Mouse (Mus musculus): ENCODE data around the gene Prkch. TPM values are rescaled to one million over a fixed set of nuclear protein-coding genes. Genes with fewer than 3 reads are reported as not detected.
A peak's percentile ranks its signal among the peaks of the same experiment; 100 is the strongest.

The Prkch gene
- total RNA-seq, 2 experiments from 2014 or later: 3.2 to 3.7 TPM

DNA sequence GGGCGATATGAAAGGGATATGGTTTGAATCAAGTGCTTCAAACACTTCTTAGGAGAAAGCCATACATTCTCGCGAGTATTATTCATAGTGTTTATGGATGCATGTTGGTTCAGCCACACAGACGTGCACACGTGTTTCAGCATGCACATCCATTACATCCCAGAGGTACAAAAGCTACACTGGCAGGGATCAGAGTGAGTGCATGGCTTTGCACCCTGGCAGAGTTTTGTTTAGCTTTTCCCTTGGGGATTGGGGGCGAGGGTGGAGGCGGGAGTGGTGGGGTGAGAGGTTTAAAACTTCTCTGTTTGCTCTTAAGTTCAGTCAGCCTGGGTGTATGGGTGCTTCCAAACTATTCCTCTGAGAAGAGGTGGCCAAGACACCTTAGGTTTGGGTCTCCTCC lies 1.3 kb downstream of the Prkch start:
- Histone ChIP-seq H3K27ac (peak overlapping the region; percentile 77; the same call in 1 of the 2 replicates), H3K4me3 (peak overlapping the region; percentile 69)
- DNase-seq (ENCODE audit: low spot score in 2 of 2): no peak
- TF ChIP-seq CTCF (conservative IDR thresholded peaks at IDR 0.05): no peak

DNA sequence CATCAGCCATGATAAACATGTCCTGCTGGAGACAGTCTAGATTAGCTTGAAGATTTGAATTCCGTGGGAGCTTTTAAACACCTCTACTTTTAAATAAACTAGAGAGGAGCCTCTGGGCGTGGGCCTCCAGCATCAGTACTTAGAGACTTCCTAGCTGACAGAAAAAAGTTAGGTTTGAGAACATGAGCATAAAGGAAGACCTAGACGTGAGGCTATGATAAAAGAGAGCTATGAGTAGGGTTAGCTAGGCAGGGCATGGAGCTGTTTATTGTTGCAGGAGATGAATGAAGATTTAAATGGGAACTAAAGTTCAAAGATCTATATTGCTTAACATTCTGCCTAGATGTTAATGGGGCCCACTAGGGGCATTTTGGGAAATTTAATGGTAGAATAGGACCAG lies 2.7 kb downstream of the Prkch start:
- TF ChIP-seq CTCF (conservative IDR thresholded peaks at IDR 0.05): no peak
- no peak for DNase-seq (ENCODE audit: low spot score in 2 of 2)
- Histone ChIP-seq H3K4me3 (no peak overlapping the region), H3K27ac (no peak overlapping the region)

DNA sequence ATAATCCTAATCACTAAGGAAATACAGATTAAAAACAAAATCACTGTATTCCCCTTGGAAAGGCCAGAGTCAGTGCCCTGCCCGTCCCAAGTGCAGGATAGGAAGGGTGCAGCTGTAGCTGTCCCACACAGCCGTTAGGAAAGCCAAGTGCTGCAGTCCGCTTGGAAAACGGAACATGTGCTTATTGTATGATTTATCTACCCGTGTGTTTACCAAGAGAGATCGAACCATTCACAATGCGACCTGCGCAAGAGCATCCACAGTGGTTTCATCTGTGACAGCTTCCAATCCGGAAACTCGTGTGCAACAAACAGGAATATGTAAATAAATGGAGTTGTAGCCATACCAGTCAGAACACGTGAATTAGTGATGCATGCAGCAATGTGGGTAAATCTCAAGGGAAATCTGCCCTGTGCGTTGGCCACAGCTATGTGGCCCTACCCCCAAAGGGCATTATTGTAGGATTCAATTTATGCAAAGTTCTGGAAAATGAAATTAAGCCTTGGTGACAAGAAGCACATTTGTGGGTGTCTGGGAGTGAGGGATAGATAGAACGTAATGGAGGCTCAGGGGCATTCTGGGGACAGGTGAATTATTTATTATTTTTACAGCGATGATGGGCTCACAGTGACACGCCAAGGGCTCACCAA lies 6.2 kb downstream of the Prkch start:
- no peak overlapping the region for H3K27ac ChIP-seq
- DNase-seq (ENCODE audit: low spot score in 2 of 2): no peak
- TF ChIP-seq CTCF (conservative IDR thresholded peaks at IDR 0.05): no peak
- H3K4me3 ChIP-seq: no peak overlapping the region

DNA sequence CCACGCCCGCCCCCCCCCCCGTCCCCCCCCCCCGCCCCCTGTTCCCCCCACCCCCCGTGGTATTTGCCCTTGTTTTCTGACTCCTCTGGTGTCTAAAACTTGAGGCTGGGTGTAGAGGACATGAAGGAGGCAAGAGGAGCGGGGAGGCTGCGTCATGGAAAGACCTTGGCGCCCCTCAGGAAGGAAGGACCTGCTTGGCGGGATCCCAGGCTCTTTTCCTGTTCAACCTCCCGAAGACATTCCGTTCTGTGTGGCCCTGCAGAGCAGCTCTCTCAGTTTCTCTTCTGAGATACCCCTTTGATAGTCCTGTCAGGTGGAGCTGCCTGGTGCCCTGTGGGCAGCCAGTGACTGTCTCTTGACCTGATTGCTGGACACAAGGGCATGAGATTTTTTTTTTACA lies 7.0 kb downstream of the Prkch start:
- TF ChIP-seq CTCF (conservative IDR thresholded peaks at IDR 0.05): no peak
- Histone ChIP-seq H3K27ac (no peak overlapping the region), H3K4me3 (no peak overlapping the region)
- no peak for DNase-seq (ENCODE audit: low spot score in 2 of 2)

DNA sequence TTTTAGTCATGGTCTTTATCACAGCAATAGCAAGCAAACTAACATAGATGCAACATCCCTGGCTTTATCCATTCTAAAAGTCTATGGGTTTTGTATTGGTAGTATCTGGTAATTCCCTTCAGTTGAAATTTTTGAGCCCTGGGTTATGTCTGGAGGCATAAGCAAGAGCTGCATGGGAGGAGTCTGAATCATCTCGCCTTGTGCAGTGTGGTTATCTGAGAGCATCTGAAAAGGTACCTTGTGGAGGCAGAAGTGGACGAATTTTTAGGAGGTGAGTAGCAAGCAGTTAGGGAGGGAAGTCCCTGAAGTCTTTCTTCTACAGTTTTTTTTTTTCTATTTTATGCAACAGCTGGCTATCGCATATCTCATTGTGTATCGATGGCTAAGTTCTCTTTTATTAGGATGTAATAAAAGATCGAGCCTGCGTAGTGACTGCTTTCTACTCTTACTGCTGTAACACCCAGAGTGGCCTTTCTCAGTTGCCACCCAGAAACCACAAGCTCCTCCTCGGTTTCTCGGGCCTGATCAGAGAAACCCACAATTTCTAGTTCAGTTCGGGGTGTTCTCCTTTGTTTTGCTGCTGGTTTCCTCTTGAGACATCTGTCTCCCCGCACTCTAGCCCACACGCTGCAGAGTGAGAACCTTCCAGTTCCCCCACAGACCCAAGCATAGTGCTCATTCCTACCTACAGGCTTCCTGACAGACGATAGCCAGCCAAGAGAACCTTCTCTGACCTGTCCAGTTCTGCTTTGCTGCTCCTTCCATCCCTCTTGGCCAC lies 8.6 kb downstream of the Prkch start:
- Histone ChIP-seq H3K4me3 (no peak overlapping the region), H3K27ac (no peak overlapping the region)
- DNase-seq (ENCODE audit: low spot score in 2 of 2): no peak
- no peak for TF ChIP-seq CTCF (conservative IDR thresholded peaks at IDR 0.05)

DNA sequence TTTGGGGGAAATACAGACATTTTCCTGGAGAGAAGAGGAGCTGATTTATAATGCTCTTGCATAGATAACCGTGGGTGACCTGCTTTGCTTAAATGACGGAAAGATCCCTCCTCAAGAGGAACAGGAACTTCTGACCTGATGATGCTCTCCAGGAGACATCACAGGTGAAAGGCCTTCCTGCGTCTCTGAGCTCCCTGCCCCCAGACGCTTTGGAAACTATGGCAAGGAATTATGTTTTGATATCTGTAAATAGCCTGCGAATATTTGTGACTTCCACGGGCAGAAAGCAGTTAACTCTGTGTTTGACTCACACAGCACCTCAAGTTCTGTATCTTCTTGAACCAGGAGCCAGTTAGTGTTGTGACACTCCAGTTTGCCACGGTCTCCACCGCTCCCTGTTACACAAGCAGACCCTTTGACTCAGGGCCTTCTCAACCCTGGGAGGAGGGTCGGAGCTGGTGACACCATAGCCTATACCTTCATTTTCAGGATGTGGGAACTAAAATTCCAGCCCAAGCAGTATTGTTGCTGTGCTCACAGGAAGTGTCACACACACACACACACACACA lies 9.7 kb downstream of the Prkch start:
- no peak for TF ChIP-seq CTCF (conservative IDR thresholded peaks at IDR 0.05)
- no peak for DNase-seq (ENCODE audit: low spot score in 2 of 2)
- no peak overlapping the region for H3K4me3 ChIP-seq
- no peak overlapping the region for H3K27ac ChIP-seq

DNA sequence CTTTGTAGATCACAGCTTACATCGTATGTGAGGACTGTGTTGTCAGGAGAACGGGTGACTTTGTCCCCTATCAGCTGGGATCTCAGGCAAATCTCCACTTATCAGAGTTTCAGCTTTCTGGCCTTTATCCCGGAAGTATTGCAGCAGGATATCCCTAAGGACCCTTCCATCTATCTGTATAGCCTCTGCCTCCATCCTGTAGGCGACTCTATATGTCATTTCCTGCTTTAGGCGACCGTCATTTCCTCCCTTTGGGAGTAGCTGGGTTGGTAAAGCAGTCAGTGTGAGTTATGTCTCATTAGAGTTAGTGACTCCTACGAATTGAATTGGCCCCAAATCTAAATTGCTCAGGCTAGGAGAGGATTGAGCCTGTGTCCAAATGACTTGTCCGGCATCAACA lies 10.6 kb downstream of the Prkch start:
- TF ChIP-seq CTCF (conservative IDR thresholded peaks at IDR 0.05): no peak
- no peak for DNase-seq (ENCODE audit: low spot score in 2 of 2)
- Histone ChIP-seq H3K27ac (no peak overlapping the region), H3K4me3 (no peak overlapping the region)

DNA sequence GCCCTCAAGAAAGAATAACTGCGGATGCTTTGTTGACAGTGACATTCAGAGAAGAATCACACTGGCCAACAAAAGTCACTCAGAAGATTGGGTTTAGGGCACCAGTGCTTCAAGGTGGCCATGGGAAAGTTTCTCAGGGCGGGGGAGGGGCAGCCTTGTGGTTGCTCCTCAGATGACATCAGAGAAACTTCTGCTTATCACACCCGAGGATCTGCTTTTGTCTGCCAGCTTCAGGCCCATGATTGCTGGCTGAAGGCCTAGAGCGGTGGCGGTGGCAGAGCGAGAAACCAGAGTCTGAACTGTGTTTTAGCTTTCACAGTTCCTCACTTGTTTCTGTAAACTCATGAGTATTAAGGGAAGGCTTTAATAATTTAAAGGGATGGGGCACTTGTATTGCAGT lies 13.6 kb downstream of the Prkch start:
- no peak overlapping the region for H3K4me3 ChIP-seq
- no peak overlapping the region for H3K27ac ChIP-seq
- peak in 1 of 2 experiments; percentile 11 for DNase-seq (ENCODE audit: low spot score in 2 of 2)
- no peak for TF ChIP-seq CTCF (conservative IDR thresholded peaks at IDR 0.05)

DNA sequence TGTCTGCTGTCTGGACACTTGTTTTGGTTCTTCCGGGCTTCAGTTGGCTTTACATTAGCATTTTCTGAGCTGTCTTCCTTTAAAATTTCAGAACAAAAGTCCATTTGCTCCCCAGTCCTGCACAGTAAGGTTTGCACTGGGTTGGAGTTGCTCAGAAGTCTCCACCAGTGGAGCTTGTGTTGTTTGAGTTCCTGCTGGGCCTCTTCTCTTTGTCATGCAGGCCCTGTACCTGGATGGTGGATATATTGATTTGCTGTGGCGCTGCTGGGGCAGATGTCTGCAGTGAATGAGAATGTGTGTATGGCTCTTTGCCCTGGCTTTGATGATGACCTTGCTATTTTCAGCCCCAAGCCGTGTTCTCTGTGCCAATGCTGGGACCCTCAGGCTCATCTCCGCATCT lies 15.9 kb downstream of the Prkch start:
- no peak for DNase-seq (ENCODE audit: low spot score in 2 of 2)
- Histone ChIP-seq H3K4me3 (no peak overlapping the region), H3K27ac (no peak overlapping the region)
- TF ChIP-seq CTCF (conservative IDR thresholded peaks at IDR 0.05): no peak

DNA sequence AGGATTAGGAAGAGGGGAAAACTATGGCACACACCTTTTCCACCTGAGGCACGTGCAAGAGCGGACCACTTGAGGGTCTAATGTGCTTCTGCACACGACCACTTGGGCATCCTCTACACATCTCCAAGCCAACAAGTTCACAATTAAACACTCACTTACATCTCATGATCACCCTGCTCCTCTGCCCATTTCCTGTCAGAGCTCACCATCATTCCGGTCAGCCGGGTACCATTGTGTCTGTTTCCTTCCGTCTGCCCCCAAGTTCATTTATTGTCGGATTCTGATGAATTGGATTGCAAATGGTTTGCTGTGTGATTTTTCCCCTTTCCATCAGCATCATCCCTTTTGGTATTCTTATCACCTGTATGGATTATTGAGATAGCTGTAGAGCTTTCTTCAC lies 18.4 kb downstream of the Prkch start:
- Histone ChIP-seq H3K4me3 (no peak overlapping the region), H3K27ac (no peak overlapping the region)
- no peak for TF ChIP-seq CTCF (conservative IDR thresholded peaks at IDR 0.05)
- DNase-seq (ENCODE audit: low spot score in 2 of 2): no peak

DNA sequence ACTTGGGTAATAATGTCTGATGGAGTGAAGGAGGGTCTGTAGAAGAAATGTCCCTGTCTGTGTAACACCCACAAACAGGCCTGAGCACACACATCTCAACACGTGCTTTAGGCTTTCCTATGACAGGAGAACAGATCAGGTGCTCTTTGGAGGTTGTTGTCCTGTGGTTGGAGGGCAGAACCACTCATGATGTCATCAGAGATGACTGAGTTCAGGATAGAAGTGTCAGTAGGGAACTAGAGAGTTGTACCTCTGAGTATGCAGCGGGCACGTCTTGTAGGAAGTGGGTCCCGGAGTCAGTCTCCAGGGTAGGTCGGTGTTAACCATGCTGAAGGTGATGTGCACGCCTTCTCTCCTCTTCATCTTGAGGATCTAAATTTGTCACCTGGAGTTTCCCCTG lies 19.1 kb downstream of the Prkch start:
- TF ChIP-seq CTCF (conservative IDR thresholded peaks at IDR 0.05): no peak
- H3K27ac ChIP-seq: no peak overlapping the region
- no peak overlapping the region for H3K4me3 ChIP-seq
- no peak for DNase-seq (ENCODE audit: low spot score in 2 of 2)

DNA sequence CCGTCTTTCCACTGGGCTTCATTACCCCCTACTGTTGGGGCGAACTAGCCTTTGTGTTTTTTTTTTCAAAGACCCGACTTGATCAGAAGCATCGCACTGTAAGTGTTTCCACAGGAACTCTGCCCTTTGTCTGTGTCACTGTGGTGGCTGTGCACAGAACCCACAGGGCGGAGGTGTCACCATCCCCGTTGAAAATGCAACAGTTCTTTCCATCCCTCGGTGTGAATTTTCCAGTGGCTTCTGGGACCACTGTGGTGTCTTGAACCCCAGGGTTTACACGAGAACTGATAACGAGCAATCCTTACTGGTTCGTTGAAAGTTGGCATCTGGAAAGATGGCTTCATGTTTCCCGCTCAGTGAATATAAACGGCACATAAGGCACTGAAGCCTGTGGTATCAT lies 20.2 kb downstream of the Prkch start:
- no peak for TF ChIP-seq CTCF (conservative IDR thresholded peaks at IDR 0.05)
- no peak overlapping the region for H3K4me3 ChIP-seq
- no peak for DNase-seq (ENCODE audit: low spot score in 2 of 2)
- no peak overlapping the region for H3K27ac ChIP-seq

DNA sequence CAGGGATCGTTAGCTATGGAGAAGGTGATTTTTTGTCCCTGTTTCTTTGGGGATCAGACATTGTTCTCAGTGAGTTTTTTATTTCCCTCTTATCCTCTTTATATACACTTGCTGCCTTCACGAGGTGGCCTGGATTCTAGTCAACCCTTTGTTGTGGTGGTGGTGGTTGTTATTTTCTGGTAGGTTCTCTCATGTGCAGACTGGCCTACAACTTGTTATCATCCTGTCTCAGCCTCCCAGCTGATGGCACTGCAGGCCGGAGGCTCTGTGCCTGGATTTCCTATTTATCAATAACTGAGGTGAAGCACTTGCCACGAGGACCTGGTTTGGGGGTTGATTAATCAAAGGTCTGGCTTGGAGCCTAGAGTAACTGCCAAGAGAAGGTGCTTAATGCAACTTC lies 20.6 kb downstream of the Prkch start:
- DNase-seq (ENCODE audit: low spot score in 2 of 2): no peak
- H3K4me3 ChIP-seq: no peak overlapping the region
- H3K27ac ChIP-seq: no peak overlapping the region
- no peak for TF ChIP-seq CTCF (conservative IDR thresholded peaks at IDR 0.05)

Measured in layer of hippocampus, adult 2 months (tissue).